Mouse (Mus musculus) brain, embryonic 14.5 days (tissue): ENCODE data around the gene Gspt1.

Source experiments
- CTCF ChIP-seq: fragments of 200-500 bp; IDR thresholded peaks from 2 replicates; pipeline ENCODE4 v1.5.1; 2012; ENCODE audit warnings: inconsistent platforms, mild to moderate bottlenecking, moderate library complexity, borderline replicate concordance; ENCODE audit not compliant: insufficient read depth, insufficient read length; ENCODE audit errors: extremely low read depth
- POLR2A ChIP-seq: fragments of 200-500 bp; IDR thresholded peaks from 2 replicates; pipeline ENCODE4 v1.6.1; 2012; ENCODE audit warnings: mild to moderate bottlenecking, inconsistent platforms, borderline replicate concordance; ENCODE audit not compliant: poor library complexity, insufficient read depth, insufficient read length, severe bottlenecking; ENCODE audit errors: extremely low read depth

DNA sequence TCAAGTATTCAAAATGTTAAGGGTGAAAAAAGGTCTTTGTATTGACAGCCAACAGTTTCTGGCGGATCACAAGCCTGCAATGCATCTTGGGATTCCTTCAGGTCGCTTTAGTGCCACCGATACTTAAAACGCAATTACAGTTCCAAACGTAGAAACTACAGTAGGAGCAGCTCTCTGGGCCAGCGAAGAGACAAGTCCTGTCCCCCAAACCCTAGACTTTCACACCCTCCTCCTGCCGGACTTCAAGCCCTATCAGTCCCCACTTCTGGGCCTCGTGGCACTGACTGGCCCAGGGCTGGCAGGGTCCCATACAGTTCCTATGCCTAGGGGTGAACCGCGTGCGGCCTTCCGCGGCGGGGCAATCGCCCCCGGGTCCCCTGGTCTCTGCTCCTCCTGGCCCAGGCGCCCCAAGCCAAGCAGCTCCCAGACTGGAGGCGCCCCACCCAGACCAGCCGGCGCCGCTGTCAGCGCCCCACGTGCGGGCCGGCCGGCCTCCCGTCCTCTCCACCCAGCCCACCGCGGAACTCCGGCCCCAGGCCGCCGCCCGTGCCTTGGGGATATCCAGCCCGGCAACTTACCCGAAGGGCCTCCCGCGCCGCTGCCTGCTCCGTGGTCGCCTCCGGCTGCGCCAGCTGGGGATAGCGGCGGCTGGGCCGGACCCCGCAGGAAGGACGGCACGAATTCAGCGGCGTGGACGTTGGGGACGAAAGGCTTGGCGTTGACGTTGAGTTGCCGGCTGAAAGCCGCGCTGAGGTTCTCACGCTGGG, 877 bp downstream of the Gspt1 start:
- TF ChIP-seq POLR2A (no peak), CTCF (no peak)
